Mouse (Mus musculus) limb, embryonic 14.5 days (tissue): ENCODE data around the gene Tti1. TPM values are rescaled to one million over a fixed set of nuclear protein-coding genes. Genes with fewer than 3 reads are reported as not detected.

ENCODE experiments used
- ATAC-seq: fragments of 200-750 bp; cut with Nextera tagmentation; 2 replicates; pipeline ENCODE4 v1.8.0; 2017; ENCODE audit warnings: low read depth, moderate number of reproducible peaks, moderate TSS enrichment; ENCODE audit not compliant: low FRiP score
- DNase-seq: peaks from one replicate; pipeline ENCODE4 v3.0.0-alpha.2; 2015; ENCODE audit warnings: low spot score
- H3K27ac ChIP-seq: fragments of 300-500 bp; sonication (generic); replicated peaks from 2 replicates; pipeline ENCODE4 v1.5.1; 2014; ENCODE audit warnings: low read depth, mild to moderate bottlenecking, low read length, moderate library complexity, mixed read lengths
- H3K27me3 ChIP-seq: fragments of 300-500 bp; sonication (generic); 2 replicates; pipeline ENCODE4 v1.6.1; 2014; ENCODE audit warnings: low read length, mixed read lengths; ENCODE audit not compliant: control insufficient read depth, insufficient read depth
- H3K36me3 ChIP-seq: fragments of 300-500 bp; sonication (generic); 2 replicates; pipeline ENCODE4 v1.6.1; 2014; ENCODE audit warnings: mild to moderate bottlenecking, low read length, moderate library complexity, mixed read lengths; ENCODE audit not compliant: control insufficient read depth, insufficient read depth
- H3K4me1 ChIP-seq: fragments of 300-500 bp; sonication (generic); 2 replicates; pipeline ENCODE4 v1.6.1; 2014; ENCODE audit warnings: antibody characterized with exemption, low read length, mixed read lengths; ENCODE audit not compliant: control insufficient read depth, insufficient read depth
- H3K4me2 ChIP-seq: fragments of 300-500 bp; sonication (generic); replicated peaks from 2 replicates; pipeline ENCODE4 v1.6.1; 2014; ENCODE audit warnings: low read depth, mild to moderate bottlenecking, low read length, moderate library complexity; ENCODE audit not compliant: severe bottlenecking
- H3K4me3 ChIP-seq: fragments of 300-500 bp; sonication (generic); replicated peaks from 2 replicates; pipeline ENCODE4 v1.5.1; 2014; ENCODE audit warnings: low read length
- H3K9ac ChIP-seq: fragments of 300-500 bp; sonication (generic); 2 replicates; pipeline ENCODE4 v1.6.1; 2014; ENCODE audit warnings: mild to moderate bottlenecking, low read depth, low read length, moderate library complexity; ENCODE audit not compliant: severe bottlenecking
- H3K9me3 ChIP-seq: fragments of 300-500 bp; sonication (generic); 2 replicates; pipeline ENCODE4 v1.6.1; 2016; ENCODE audit warnings: low read length; ENCODE audit not compliant: control insufficient read depth
- POLR2A ChIP-seq: fragments of 200-500 bp; IDR thresholded peaks from 2 replicates; pipeline ENCODE4 v1.8.0; 2012; ENCODE audit warnings: inconsistent platforms, mild to moderate bottlenecking, moderate library complexity, borderline replicate concordance; ENCODE audit not compliant: insufficient read depth, insufficient read length; ENCODE audit errors: extremely low read depth
- WGBS: fragments of 180-500 bp; shearing (Covaris S2); extraction: QIAGEN DNeasy Blood & Tissue Kit; methylation state at CpG from one replicate; pipeline ENCODE4 v1.1.7; 2014; 5-methylcytosine and 5-hydroxymethylcytosine counted together
- polyA plus RNA-seq, 2 experiments: library from polyadenylated mRNA; depleted of rRNA in 1 of 2; stranded (reverse) in 1 of 2; unstranded in 1 of 2; fragments of >200 nt; fragmentation: Nextera tagmentation in 1 of 2; extraction: Ambion mirVana in 1 of 2; gene quantifications; 2 replicates each; pipeline versions ENCODE4 v1.2.1 to v1.2.3; 2012 to 2014

Tti1 gene
- polyA plus RNA-seq, 2 experiments: 19.1 to 23.7 TPM

GRCm38 (mm10) chr2:158070885-158071632 is 42.8 kb upstream of the Tti1 start:
- Histone ChIP-seq H3K27ac (no peak overlapping the region), H3K27me3 (no peaks in the 10 kb centered on the region), H3K36me3 (peaks cover 82% of the 10 kb centered on the region), H3K9me3 (no peaks in the 10 kb centered on the region), H3K4me2 (no peak overlapping the region), H3K4me1 (no peaks in the 10 kb centered on the region), H3K9ac (no peak overlapping the region), H3K4me3 (no peak overlapping the region)
- no peak for TF ChIP-seq POLR2A
- no peak for ATAC-seq
- 75% methylated on average over 3 of the region's 3 CpGs for WGBS
- DNase-seq: no peak

DNA sequence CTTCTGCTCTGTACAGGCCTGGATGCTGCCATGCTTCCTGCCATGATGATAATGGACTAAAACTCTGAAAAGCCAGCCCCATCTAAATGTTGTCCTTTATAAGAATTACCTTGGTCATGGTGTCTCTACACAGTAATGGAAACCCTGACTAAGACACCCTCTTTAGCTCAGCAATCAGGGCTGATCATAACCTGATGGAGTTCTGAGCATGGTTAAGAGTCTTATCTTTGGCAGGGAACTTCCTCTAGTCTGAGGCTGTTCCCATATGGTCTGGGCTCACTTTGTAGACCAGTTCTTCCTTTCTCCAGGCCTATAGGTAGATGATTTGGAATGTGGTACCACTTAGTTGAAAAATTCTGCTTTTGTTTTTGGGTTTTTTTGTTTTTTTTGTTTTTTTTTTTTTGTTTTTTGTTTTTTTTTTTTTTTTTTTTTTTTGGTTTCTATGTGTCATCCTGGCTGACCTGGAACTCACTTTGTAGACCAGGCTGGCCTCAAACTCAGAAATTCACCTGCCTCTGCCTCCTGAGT is 40.3 kb upstream of the Tti1 start:
- Histone ChIP-seq H3K9me3 (no peaks in the 10 kb centered on the region), H3K4me1 (peaks cover 3% of the 10 kb centered on the region; the same call in 1 of the 2 replicates), H3K36me3 (peaks cover 72% of the 10 kb centered on the region), H3K4me2 (no peak overlapping the region), H3K9ac (no peak overlapping the region), H3K4me3 (no peak overlapping the region), H3K27me3 (no peaks in the 10 kb centered on the region), H3K27ac (no peak overlapping the region)
- DNase-seq (no peak), ATAC-seq (no peak)
- TF ChIP-seq POLR2A: no peak

DNA sequence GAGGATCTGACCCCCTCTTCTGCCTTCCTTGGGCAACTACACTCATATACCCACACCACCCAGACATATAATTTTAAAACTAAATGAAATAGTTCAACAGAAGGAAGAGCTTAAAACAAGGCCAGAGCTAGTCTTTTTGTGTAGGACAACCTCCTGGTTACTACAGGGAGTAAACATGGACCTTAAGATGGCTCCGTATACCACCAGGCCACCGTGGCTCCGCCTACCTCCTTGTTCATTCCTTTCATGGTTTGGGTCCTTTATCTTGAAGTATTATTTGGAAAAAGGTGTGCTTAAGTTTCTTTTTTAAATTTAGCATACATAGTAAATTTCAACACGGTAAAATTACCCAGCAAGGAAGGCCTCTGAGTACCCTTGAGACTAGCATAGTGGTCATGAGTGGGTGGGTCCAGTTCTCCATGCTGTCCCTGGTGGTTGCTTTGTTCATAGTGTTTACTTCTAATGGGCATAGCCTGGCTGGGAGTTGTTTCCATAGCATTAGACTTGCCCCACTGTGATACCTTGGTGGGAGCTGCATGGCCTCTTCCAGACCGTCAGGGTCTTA is 39.1 kb upstream of the Tti1 start:
- peaks cover 65% of the 10 kb centered on the region for H3K36me3 ChIP-seq
- DNase-seq: no peak
- H3K4me2 ChIP-seq: no peak overlapping the region
- H3K4me1 ChIP-seq: peaks cover 3% of the 10 kb centered on the region; the same call in 1 of the 2 replicates
- ATAC-seq: no peak
- no peak overlapping the region for H3K4me3 ChIP-seq
- no peaks in the 10 kb centered on the region for H3K9me3 ChIP-seq
- no peaks in the 10 kb centered on the region for H3K27me3 ChIP-seq
- TF ChIP-seq POLR2A: no peak
- WGBS: 96% methylated on average over 5 of the region's 5 CpGs
- no peak overlapping the region for H3K27ac ChIP-seq
- H3K9ac ChIP-seq: no peak overlapping the region

GRCm38 (mm10) chr2:158066456-158066855 is 38.2 kb upstream of the Tti1 start:
- Histone ChIP-seq H3K27me3 (no peaks in the 10 kb centered on the region), H3K27ac (no peak overlapping the region), H3K9me3 (no peaks in the 10 kb centered on the region), H3K4me2 (no peak overlapping the region), H3K4me3 (no peak overlapping the region), H3K36me3 (peaks cover 64% of the 10 kb centered on the region), H3K4me1 (peaks cover 3% of the 10 kb centered on the region; the same call in 1 of the 2 replicates), H3K9ac (no peak overlapping the region)
- no peak for DNase-seq
- no peak for TF ChIP-seq POLR2A
- ATAC-seq: no peak; the same call in 1 of the 2 replicates

GRCm38 (mm10) chr2:158065064-158065463 is 36.8 kb upstream of the Tti1 start:
- peaks cover 62% of the 10 kb centered on the region for H3K36me3 ChIP-seq
- TF ChIP-seq POLR2A: no peak
- no peak for ATAC-seq
- no peak overlapping the region for H3K27ac ChIP-seq
- H3K4me3 ChIP-seq: no peak overlapping the region
- H3K9ac ChIP-seq: no peak overlapping the region
- H3K4me1 ChIP-seq: peaks cover 3% of the 10 kb centered on the region; the same call in 1 of the 2 replicates
- no peaks in the 10 kb centered on the region for H3K27me3 ChIP-seq
- no peak overlapping the region for H3K4me2 ChIP-seq
- H3K9me3 ChIP-seq: no peaks in the 10 kb centered on the region
- no peak for DNase-seq
- 82% methylated on average over 5 of the region's 5 CpGs for WGBS
